Mouse (Mus musculus): ENCODE results near the gene Smarcc1. TPM values are rescaled to one million over a fixed set of nuclear protein-coding genes. Genes with fewer than 3 reads are reported as not detected.
"Not testable (repeated sequence)": the region's sequence is repeated elsewhere in the genome, so short reads cannot be mapped to it uniquely, and the experiment has no call there.

Smarcc1 gene
- 92.4 and 95.1 TPM in 2 replicates for polyA plus RNA-seq (2015; fragmentation: Nextera tagmentation; extraction: Ambion mirVana)

GRCm38 (mm10) chr9:110116977-110117778 lies at the start of gene Smarcc1:
Gene Smarcc1, plus strand, starts transcription at chr9:110117708.
- peak within 1 kb of the TSS; percentile 68 for H3K4me2 ChIP-seq
- H3K27ac ChIP-seq (replicated peaks), result peak within 1 kb of the TSS; percentile 96
- peak within 1 kb of the TSS; percentile 82 for H3K9ac ChIP-seq
- peak; percentile 98 for ATAC-seq (ENCODE audit: low FRiP score, low read depth)
- H3K4me1 ChIP-seq (replicated peaks), result peaks cover 24% of the 10 kb centered on the region
- peaks cover 26% of the 10 kb centered on the region for H3K36me3 ChIP-seq
- under 1% methylated on average over 78 of the region's 79 CpGs for WGBS
- H3K27me3 ChIP-seq, result no peaks in the 10 kb centered on the region
- H3K9me3 ChIP-seq, result no peaks in the 10 kb centered on the region
- peak within 1 kb of the TSS; percentile 91 for H3K4me3 ChIP-seq

- Histone ChIP-seq H3K4me1 (replicated peaks) (no peaks in the 10 kb centered on the region), H3K9me3 (no peaks in the 10 kb centered on the region), H3K4me2 (no peak overlapping the region), H3K36me3 (peaks cover 83% of the 10 kb centered on the region), H3K9ac (no peak overlapping the region), H3K27ac (replicated peaks) (no peak overlapping the region), H3K4me3 (no peak overlapping the region), H3K27me3 (no peaks in the 10 kb centered on the region)
- 90% methylated on average over 6 of the region's 6 CpGs for WGBS
- no peak for ATAC-seq (ENCODE audit: low FRiP score, low read depth)
Measured at GRCm38 (mm10) chr9:110068745-110069144, 48.8 kb upstream of the Smarcc1 start.

GRCm38 (mm10) chr9:110070358-110070757 lies 47.1 kb upstream of the Smarcc1 start:
- no peaks in the 10 kb centered on the region for H3K9me3 ChIP-seq
- 0 out of 2 replicates have a peak, but pooled peaks have one; percentile 45 for ATAC-seq (ENCODE audit: low FRiP score, low read depth)
- no peaks in the 10 kb centered on the region for H3K27me3 ChIP-seq
- no peak overlapping the region for H3K9ac ChIP-seq
- no peak overlapping the region for H3K4me2 ChIP-seq
- H3K36me3 ChIP-seq, result peaks cover 86% of the 10 kb centered on the region
- H3K4me1 ChIP-seq (replicated peaks), result no peaks in the 10 kb centered on the region
- H3K27ac ChIP-seq (replicated peaks), result no peak overlapping the region
- 70% methylated on average over 9 of the region's 9 CpGs for WGBS
- no peak overlapping the region for H3K4me3 ChIP-seq

GRCm38 (mm10) chr9:110071011-110071410 lies 46.5 kb upstream of the Smarcc1 start:
- WGBS, result 88% methylated on average over 4 of the region's 4 CpGs
- no peak for ATAC-seq (ENCODE audit: low FRiP score, low read depth)

GRCm38 (mm10) chr9:110071843-110072242 lies 45.7 kb upstream of the Smarcc1 start:
- peak; percentile 54; the same call in 1 of the 2 replicates for ATAC-seq (ENCODE audit: low FRiP score, low read depth)
- no peaks in the 10 kb centered on the region for H3K9me3 ChIP-seq
- H3K27ac ChIP-seq (replicated peaks), result no peak overlapping the region
- H3K4me1 ChIP-seq (replicated peaks), result no peaks in the 10 kb centered on the region
- no peak overlapping the region for H3K9ac ChIP-seq
- H3K4me3 ChIP-seq, result no peak overlapping the region
- WGBS, result 0% methylated on average over 1 of the region's 1 CpGs
- no peak overlapping the region for H3K4me2 ChIP-seq
- no peaks in the 10 kb centered on the region for H3K27me3 ChIP-seq
- peaks cover 84% of the 10 kb centered on the region for H3K36me3 ChIP-seq

More at GRCm38 (mm10) chr9:110071011-110071410, 46.5 kb upstream of the Smarcc1 start:
- H3K4me2 ChIP-seq, result no peak overlapping the region
- no peak overlapping the region for H3K4me3 ChIP-seq
- H3K9me3 ChIP-seq, result no peaks in the 10 kb centered on the region
- H3K36me3 ChIP-seq, result peaks cover 87% of the 10 kb centered on the region
- H3K27me3 ChIP-seq, result no peaks in the 10 kb centered on the region
- no peak overlapping the region for H3K9ac ChIP-seq
- H3K27ac ChIP-seq (replicated peaks), result 0 out of 2 replicates have a peak overlapping the region, but pooled peaks have one; percentile 18
- no peaks in the 10 kb centered on the region for H3K4me1 ChIP-seq (replicated peaks)

GRCm38 (mm10) chr9:110076468-110076867 lies 41.0 kb upstream of the Smarcc1 start:
- not testable (repeated sequence) for H3K9me3 ChIP-seq; H3K9ac ChIP-seq; ATAC-seq (ENCODE audit: low FRiP score, low read depth); H3K27me3 ChIP-seq; H3K4me3 ChIP-seq; H3K4me2 ChIP-seq; H3K27ac ChIP-seq (replicated peaks); H3K4me1 ChIP-seq (replicated peaks)
- H3K36me3 ChIP-seq, result peaks cover 76% of the 10 kb centered on the region
- 82% methylated on average over 4 of the region's 7 CpGs for WGBS

GRCm38 (mm10) chr9:110081066-110081465 lies 36.4 kb upstream of the Smarcc1 start:
- ATAC-seq (ENCODE audit: low FRiP score, low read depth), result no peak

GRCm38 (mm10) chr9:110084201-110084964 lies 33.1 kb upstream of the Smarcc1 start:
- no peaks in the 10 kb centered on the region for H3K9me3 ChIP-seq
- no peak overlapping the region for H3K4me2 ChIP-seq
- H3K9ac ChIP-seq, result no peak overlapping the region
- H3K4me1 ChIP-seq (replicated peaks), result no peaks in the 10 kb centered on the region
- no peaks in the 10 kb centered on the region for H3K27me3 ChIP-seq
- peaks cover 92% of the 10 kb centered on the region for H3K36me3 ChIP-seq
- ATAC-seq (ENCODE audit: low FRiP score, low read depth), result no peak
- H3K27ac ChIP-seq (replicated peaks), result no peak overlapping the region
- no peak overlapping the region for H3K4me3 ChIP-seq
- 81% methylated on average over 25 of the region's 25 CpGs for WGBS

More at GRCm38 (mm10) chr9:110081066-110081465, 36.4 kb upstream of the Smarcc1 start:
- Histone ChIP-seq H3K4me2 (no peak overlapping the region), H3K4me1 (replicated peaks) (no peaks in the 10 kb centered on the region), H3K4me3 (no peak overlapping the region), H3K9ac (no peak overlapping the region), H3K27ac (replicated peaks) (no peak overlapping the region), H3K36me3 (peaks cover 83% of the 10 kb centered on the region), H3K9me3 (no peaks in the 10 kb centered on the region), H3K27me3 (no peaks in the 10 kb centered on the region)
- 67% methylated on average over 3 of the region's 3 CpGs for WGBS

- Histone ChIP-seq H3K9ac (no peak overlapping the region), H3K27ac (replicated peaks) (no peak overlapping the region), H3K4me3 (no peak overlapping the region), H3K36me3 (peaks cover 93% of the 10 kb centered on the region), H3K4me2 (no peak overlapping the region), H3K4me1 (replicated peaks) (no peaks in the 10 kb centered on the region), H3K9me3 (no peaks in the 10 kb centered on the region), H3K27me3 (no peaks in the 10 kb centered on the region)
- ATAC-seq (ENCODE audit: low FRiP score, low read depth), result no peak
- 94% methylated on average over 8 of the region's 8 CpGs for WGBS
Measured at GRCm38 (mm10) chr9:110085693-110086092, 31.8 kb upstream of the Smarcc1 start.

- Histone ChIP-seq H3K27ac (replicated peaks) (no peak overlapping the region), H3K36me3 (peaks cover 90% of the 10 kb centered on the region), H3K9ac (no peak overlapping the region), H3K4me1 (replicated peaks) (no peaks in the 10 kb centered on the region), H3K4me2 (no peak overlapping the region), H3K9me3 (no peaks in the 10 kb centered on the region), H3K4me3 (no peak overlapping the region), H3K27me3 (no peaks in the 10 kb centered on the region)
- no peak for ATAC-seq (ENCODE audit: low FRiP score, low read depth)
- WGBS, result 81% methylated on average over 4 of the region's 4 CpGs
Measured at GRCm38 (mm10) chr9:110093303-110093702, 24.2 kb upstream of the Smarcc1 start.

GRCm38 (mm10) chr9:110094761-110095160 lies 22.7 kb upstream of the Smarcc1 start:
- no peak for ATAC-seq (ENCODE audit: low FRiP score, low read depth)

GRCm38 (mm10) chr9:110097791-110098190 lies 19.7 kb upstream of the Smarcc1 start:
- H3K4me1 ChIP-seq (replicated peaks), result peaks cover 11% of the 10 kb centered on the region
- H3K4me3 ChIP-seq, result no peak overlapping the region
- no peaks in the 10 kb centered on the region for H3K27me3 ChIP-seq
- H3K36me3 ChIP-seq, result peaks cover 71% of the 10 kb centered on the region
- H3K9me3 ChIP-seq, result no peaks in the 10 kb centered on the region
- no peak overlapping the region for H3K9ac ChIP-seq
- 86% methylated on average over 3 of the region's 3 CpGs for WGBS
- no peak overlapping the region for H3K27ac ChIP-seq (replicated peaks)
- ATAC-seq (ENCODE audit: low FRiP score, low read depth), result no peak
- no peak overlapping the region for H3K4me2 ChIP-seq

More at GRCm38 (mm10) chr9:110094761-110095160, 22.7 kb upstream of the Smarcc1 start:
- Histone ChIP-seq H3K27me3 (no peaks in the 10 kb centered on the region), H3K4me3 (no peak overlapping the region), H3K4me2 (no peak overlapping the region), H3K4me1 (replicated peaks) (no peaks in the 10 kb centered on the region), H3K27ac (replicated peaks) (no peak overlapping the region), H3K9ac (no peak overlapping the region), H3K36me3 (peaks cover 90% of the 10 kb centered on the region), H3K9me3 (no peaks in the 10 kb centered on the region)
- WGBS, result 98% methylated on average over 4 of the region's 4 CpGs
